Mouse (Mus musculus) adrenal gland, postnatal 14 days (tissue): ENCODE measurements around the gene Phkg1. TPM values are rescaled to one million over a fixed set of nuclear protein-coding genes. Genes with fewer than 3 reads are reported as not detected.
"Not testable (repeated sequence)": the region's sequence is repeated elsewhere in the genome, so short reads cannot be mapped to it uniquely, and the experiment has no call there.

ENCODE experiments used
- DNase-seq: peaks from one replicate; pipeline ENCODE4 v3.0.0; 2021; ENCODE audit warnings: mixed read lengths
- long read RNA-seq, 2 experiments: library from polyadenylated mRNA; stranded (forward); transcript quantifications; one replicate each; pipeline ENCODE4 v2.0.0; 2021
- total RNA-seq: library from RNA; stranded (reverse); gene quantifications from 2 replicates; pipeline ENCODE4 v1.2.3, GENCODE M21; 2021

Gene Phkg1
- total RNA-seq = 1.2 and 1.7 TPM in 2 replicates
- long read RNA-seq, experiment 1, partial matches to known transcripts = 1 of 17 reads
- long read RNA-seq, experiment 1, other reads (novel, unspliced or antisense) = 13 of 17 reads
- long read RNA-seq, experiment 2, partial matches to known transcripts = 1 of 5 reads
- long read RNA-seq, experiment 2, other reads (novel, unspliced or antisense) = 4 of 5 reads

DNA sequence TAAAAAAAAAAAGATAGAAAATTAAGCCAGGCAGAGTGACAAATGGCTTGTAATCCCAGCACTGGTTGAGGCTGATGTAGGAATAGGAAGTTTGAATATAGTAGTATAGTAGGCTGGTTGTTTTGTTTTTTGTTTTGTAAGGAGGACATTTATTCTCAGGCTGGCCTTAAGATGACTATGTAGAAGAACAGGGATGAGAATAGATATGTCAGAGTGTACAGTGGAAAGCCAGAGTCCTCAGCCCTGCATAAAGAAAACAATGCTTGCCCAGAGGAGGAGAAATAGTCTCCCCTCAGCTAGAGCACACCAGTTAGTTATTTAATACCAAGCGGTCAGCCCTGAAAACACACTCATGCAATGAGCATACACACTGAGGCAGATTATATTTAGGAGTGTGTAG, at the start of gene Phkg1:
TSS of gene Phkg1 (minus strand) at position 101 of the 400 bp plus-strand sequence.
- no peak for DNase-seq

DNA sequence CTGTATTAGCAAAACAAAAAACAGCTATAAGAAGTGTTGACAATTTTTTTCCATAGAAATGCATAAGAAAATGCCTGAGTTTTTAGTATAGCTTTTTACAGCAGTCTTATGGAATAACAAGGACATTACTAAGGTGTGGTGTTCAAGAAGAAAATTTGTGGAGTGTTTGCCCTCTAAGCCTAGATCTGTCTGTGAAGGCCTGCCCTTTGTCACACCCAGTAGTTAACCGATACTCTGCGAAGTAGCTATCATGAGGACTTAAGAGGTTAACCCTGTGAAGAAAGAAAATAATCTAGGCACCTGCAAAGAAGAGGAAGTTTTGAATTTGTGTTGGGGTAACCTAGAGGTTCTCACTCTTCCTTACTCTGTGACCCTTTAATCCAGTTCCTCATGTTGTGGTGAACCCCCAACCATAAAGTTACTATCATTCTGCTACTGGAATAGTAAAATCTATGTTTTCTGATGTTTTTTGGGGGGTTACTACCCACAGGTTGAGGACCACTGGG, 49.2 kb upstream of the Phkg1 start:
- DNase-seq = no peak

DNA sequence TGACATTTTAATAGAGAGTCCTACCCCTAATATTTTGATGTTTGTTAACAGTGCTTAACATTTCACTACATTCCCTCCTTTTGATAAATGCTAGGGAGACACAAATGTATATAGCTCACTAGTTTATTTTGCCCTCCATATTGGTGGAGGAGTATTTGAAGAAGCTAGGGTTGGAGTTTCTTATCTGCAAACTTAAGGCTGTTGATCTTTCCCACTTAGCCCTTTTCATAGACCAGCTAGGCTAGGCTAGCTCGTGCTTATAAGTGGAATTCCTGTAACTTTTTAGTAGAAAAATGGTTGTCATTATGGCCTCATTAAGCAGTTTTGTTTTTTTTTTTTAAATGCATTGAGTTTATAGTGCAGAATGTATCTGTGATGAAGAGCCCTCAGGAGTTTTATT, 45.1 kb upstream of the Phkg1 start:
- no peak for DNase-seq

DNA sequence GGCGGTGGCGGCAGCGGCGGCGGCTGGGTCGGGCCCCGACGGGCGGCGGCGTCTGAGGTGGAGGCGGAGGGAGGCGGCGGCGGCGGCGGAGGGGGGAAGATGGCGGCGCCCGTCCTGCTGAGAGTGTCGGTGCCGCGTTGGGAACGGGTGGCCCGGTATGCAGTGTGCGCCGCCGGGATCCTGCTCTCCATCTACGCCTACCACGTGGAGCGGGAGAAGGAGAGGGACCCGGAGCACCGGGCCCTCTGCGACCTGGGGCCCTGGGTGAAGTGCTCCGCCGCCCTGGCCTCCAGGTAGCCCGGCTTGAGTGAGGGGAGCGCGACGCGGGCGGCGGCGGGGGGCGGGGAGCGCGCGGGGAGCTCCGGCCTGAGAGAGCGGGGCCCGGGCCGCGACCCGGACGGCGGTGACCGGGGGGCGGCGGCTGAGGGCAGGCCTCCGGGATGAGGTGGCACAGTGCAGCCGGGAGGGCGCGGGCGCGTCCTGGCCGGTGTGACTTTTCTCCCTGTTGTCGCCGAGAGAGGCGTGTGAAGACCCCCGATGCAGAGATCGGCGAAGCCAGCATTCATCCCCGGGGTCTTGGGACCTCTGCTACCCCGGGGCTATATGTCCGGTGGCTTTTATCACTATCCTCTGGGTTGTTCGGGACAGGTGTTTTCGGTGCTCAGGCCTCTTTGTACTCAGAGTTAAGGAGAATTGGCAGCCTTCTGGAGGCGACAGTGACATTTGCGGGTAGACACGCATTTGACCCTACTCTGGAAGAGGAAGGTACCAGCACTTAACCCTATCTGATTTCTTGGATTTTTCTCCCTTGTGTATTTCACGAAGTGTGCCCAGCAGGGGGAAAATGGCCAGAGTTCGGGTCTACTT, 44.0 kb upstream of the Phkg1 start:
- peak; percentile 56 for DNase-seq

DNA sequence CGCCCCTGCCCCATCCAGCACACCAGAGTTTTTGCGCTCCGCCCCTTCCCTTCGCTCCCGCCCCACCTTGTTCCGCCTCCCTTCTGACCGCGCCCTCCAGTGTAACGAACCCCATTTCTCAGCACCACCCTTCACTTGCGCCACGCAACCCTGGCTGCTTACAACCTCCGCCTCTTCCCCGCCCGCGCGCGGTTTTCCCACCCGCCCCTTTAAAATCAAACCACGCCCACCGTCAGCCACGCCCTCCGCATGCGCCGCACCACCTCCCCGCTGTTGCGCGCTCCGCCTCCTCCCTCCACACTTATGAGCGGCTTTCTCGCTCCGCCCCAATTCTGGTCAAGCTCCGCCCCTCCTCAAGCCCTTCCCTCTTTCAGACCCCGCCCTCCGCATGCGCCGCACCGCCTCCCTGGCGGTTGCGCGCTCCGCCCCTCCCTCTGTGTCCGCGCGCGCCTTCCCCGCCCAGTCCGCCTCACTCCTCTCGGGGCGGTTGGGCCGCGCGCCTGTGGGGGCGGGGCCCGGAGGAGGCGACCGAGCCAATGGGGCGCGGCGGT, 43.2 kb upstream of the Phkg1 start, which contains the start of gene Vkorc1l1:
TSS of gene Vkorc1l1 (plus strand) at position 476 of the 551 bp plus-strand sequence.
- peak; percentile 100 for DNase-seq

DNA sequence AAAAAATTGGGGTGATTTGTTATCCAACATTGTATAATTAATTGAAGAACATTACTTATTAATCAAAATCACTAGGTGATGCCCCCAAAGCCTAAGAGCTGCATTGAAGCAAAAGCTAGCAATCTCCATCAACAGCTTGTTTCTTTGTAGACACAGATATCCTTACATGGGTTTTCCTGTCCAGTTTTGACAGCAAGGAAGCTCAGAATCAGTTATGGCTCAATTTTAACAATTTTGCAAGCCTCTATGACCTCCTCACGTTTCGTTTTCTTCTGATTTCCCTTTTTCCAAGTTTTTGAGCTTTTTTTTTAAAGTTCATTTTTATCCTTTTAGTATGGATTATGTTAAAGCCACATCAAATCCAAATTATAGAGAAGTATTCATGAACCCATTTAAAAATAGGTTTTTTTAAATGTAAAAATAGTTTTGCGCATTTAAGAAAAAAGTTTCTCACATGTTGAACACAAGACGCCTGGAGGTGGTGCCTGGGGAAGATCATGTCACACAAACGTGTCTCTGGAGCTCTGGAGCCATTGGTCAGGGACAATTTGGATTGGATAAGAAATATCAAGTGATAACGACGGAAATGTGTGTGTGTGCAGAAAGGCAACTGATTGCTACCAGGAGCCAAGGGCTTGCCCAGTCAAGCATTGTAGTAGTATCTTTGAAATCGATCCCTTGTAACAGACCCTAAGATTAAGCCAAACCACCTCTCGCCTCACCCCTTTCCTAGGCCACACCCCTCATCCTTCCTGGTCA, 42.6 kb upstream of the Phkg1 start:
- DNase-seq = no peak

DNA sequence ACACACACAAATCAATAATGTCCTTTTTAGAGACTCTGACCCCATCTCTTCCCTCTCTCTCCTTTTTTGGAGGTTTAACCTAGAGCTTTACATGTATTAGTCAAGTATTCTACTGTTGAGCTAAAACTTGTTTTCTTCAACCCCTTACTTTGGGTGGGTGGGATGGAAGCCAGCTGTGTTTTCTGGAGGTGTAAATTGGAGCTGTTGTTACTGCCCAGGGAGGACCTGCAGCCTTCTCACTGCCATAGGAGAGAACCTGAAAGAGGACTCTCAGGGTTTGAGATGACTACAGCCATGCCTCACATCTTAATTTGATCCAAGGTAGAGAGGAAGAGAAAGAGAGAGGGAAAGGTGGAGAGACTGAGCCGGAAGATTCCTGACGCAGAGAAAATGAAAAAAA, 41.9 kb upstream of the Phkg1 start:
- no peak for DNase-seq

DNA sequence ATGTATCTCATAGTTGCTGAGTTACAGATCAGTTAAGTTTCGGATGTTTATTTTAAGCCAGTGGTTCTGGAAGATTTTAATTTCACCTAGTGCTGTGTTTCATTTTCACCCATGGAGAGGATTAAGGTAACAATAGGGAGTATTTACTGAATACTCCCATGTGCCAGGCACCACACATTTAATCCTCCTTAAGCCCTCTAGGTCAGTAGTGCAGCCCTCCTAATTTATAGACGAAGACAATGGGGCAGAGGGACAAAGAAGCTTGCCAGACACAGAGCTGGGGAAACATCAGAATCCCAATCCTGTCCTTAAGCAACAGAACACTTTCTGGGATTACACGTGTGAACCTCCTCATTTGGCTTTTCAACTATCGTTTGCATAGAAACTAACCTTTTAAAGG, 38.6 kb upstream of the Phkg1 start:
- DNase-seq = no peak

DNA sequence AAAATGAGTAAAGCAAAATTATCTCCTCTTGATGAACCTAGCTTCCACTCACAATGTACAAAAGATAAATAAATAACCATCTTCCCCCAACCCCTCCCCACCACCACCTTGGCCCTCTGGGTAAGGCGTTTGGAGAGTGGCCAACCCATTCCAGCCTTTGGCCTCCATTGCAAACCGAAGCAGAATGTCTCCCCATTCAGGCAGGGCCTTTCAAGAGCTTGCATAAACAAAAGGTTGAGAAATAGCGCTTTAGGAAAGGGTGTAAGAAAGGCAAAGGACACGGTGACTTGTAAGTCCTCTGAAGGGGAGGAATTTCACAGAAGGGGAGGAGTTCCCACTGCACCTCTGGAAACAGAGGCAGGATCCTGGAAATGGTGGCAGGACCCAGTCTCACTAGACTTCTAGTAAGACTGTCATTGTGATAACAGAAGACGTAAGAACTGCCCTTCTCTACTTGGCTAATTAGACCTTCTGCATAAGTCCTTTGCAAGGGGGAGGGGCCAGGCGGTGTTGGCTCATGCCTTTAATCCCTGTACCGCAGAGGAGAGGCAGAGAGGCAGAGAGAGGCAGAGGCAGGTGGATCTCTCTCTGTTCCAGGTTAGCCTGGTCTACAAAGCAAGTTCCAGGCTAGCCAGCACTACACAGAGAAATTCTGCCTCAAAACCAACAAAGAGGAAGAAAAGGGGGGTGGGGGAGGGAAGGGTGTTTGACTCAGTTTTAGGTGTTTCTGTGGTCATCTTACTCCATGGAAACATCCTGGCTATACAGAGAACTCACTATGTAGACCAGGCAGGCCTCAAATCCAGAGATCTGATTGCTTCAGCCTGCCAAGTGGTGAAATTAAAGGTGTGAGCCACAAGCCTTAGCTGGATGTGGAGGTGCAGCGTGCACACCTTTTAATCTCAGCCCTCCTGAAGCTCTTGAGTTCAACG, 31.8 kb upstream of the Phkg1 start:
- DNase-seq = peak; percentile 59

DNA sequence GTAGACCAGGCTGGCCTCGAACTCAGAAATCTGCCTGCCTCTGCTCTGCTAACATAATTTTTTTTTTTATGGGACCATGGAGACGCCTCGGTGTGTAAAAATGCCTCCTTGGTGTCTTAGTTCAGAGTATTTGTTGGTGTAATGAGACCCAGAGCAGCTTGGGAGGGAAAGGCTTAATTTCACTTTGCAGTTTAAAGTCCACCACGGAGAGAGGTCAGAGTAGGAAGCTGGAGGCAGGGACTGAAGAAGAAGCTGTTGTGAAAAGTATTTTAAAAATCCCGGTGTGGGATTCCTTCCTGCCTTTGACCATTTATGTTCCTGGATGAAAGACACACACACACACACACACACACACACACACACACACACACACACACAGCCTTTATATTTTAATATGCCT, 27.6 kb upstream of the Phkg1 start:
- no peak for DNase-seq

DNA sequence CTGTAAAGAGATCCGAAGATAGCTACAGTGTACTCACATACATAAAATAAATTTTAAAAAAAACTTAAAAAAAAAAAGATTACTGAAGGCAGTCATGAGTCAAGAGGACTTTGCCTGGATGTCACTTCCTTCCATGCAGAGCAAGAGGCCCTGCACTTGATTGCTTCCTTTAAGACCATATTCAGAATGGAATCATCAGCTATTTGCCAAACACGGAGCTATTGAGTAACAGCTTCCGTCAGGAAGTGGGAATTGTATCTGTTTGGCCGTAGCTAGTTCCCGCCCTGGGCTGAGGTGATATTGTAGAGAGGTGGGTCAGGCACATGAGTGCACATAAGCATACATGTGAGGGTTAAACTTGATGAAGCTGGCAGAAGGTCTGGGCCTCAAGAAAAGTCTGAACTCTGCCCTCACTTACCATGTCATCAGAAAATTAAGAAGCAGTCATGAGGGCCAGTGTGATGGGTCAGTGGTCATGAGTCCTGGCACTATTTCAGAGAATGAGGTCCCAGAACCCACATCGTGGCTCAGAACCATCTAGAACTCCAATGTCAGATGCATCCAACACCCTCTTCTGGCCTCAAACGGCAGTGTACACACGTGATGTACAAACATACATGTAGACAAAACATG, 26.6 kb upstream of the Phkg1 start:
- no peak for DNase-seq

DNA sequence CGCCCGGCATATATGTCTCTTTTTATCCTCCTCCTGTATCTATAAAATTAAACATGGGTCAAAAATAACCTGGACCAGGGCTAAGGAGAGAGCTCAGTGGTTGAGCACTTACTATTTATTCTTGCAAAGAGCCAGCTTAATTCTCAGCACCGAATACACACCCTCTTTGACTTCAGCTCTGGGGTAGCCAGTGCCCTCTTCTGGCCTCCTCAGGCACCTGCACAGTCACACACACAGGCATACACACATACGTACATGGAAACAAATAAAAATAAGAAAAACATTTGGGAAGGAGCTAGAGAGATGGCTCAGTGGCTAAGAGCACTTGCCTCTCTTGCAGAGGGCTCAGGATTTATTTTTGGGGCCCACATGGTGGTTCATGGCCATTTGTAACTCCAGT, 23.6 kb upstream of the Phkg1 start:
- no peak for DNase-seq

DNA sequence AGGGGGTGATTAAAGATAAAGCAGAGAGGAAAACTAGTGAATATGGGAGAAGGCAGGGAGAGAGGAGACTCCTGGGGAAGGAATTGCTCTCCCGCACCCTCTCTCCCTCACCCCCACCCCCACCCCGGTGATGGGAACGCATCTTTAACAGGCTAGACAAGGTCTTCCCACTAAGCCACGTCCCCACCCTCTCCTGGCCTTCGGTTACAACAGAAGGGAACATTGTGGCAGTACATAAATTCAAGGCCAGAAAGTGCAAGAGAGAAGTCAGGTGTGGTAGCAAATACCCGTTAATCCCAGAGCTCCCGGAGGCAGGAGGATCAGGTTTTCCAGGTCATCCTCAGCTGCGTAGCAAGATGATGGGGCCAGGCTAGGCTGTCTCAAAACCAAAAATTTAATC, 21.0 kb upstream of the Phkg1 start:
- DNase-seq = peak; percentile 12

DNA sequence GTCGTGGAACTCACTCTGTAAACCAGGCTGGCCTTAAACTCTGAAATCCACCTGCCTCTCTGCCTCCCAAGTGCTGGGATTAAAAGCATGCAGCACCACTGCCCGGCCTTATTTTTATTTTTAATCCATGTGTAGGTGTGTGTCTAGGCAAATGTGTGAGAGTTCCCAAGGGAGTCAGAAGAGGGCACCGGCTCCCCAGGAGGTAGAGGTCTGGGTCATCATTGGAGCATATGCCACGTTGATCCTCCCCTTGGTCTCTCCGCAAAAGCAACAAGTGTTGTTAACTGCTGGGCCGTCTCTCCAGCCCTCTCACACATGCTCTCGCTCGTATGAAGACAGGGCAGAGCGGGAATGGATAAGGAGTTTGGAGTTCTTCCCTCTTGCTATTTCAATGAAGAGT, 20.4 kb upstream of the Phkg1 start:
- DNase-seq = no peak

DNA sequence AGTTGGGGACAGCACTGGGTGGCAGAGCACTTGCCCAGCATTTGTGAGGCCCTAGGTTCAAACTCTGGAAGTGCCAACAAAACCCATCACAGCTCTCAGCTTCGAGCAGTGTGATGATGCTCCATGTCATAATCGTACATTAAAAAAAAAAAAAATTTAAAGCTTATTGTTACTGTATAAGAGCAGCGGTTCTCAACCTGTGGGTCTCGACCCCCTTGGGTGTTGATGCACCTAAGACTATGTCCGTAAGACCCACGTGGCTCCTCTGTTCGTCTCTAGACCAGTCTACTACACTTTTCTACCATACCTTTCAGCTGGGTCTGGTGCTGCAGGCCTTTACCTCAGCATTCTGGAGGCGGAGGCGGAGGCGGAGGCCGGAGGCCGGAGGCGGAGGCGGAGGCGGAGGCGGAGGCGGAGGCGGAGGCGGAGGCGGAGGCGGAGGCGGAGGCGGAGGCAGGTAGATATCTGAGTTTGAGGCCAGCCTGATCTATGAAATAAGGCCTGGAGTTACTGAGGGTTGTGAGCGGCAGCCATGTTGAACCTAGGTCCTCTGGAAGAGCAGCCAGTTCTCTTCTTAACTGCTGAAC, 19.8 kb upstream of the Phkg1 start:
- no peak for DNase-seq

DNA sequence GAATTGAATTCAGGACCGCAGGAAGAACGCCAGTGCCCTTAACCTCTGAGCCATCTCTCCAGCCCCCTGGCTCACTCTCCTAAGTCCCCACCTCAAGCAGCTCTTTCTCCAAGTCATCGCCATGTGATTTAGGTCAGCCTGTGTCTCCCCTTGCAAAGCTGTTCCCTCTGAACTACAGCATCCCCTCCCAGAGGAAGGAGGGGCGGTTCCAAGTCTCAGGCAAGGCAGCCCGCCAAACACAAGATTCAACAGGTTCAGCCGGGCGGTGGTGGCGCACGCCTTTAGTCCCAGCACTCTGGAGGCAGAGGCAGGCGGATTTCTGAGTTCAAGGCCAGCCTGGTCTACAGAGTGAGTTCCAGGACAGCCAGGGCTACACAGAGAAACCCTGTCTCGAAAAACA, 17.1 kb upstream of the Phkg1 start:
- DNase-seq = not testable (repeated sequence)

DNA sequence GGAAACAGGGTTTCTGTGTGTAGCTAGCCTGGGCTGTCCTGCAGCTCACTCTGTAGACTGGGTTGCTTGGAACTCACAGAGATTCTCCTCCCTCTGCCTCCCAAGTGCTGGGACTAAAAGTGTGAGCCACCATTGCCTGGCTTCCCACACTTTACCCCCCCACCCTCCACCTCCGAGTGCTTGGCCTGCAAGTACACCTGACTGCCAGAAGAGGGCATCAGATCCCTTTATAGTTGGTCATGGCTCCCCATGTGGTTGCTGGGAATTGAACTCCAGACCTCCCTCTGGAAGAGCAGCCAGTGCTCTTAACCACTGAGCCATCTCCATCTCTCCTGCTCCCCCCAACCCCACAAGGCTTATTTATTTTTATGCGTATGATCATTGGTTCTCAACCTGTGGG, 15.7 kb upstream of the Phkg1 start:
- peak; percentile 68 for DNase-seq

DNA sequence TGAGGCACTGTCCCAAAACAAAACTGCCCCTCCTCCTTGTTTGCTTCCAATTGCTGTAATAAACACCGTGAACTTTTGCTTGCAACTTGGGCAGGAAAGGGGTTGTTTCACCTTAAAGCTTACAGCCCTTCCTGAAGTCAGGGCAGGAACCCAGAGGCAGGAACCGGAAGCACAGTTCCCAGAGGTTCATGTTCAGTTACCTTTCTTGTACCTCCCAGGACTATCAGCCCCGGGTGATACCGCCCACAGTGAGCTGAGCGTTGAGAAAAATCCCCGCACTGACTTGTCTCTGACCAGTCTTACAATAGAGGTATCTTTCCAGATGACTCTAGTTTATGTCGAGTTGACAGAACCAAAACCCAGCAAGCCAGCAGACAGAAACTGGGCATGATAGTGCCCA, 11.2 kb upstream of the Phkg1 start:
- DNase-seq = no peak

DNA sequence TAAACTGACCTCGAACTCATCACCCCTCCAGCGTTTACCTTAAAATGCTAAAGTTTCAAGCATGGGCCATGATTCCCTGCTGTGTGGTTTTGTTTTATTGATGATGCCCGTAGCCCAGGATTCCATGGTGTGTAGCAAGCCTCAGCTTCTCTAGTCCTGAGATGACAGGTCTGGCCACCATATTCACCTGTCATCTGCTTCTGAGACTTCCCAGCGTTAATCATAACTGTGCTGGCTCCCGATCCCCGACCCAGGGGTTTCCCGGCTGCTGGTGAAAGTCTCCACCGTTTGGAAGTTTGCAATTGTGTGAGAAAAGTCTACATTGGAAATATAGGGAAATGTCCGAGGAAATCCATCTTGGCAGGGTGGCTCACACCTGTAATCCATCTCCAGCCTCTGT, 10.8 kb upstream of the Phkg1 start:
- no peak for DNase-seq

DNA sequence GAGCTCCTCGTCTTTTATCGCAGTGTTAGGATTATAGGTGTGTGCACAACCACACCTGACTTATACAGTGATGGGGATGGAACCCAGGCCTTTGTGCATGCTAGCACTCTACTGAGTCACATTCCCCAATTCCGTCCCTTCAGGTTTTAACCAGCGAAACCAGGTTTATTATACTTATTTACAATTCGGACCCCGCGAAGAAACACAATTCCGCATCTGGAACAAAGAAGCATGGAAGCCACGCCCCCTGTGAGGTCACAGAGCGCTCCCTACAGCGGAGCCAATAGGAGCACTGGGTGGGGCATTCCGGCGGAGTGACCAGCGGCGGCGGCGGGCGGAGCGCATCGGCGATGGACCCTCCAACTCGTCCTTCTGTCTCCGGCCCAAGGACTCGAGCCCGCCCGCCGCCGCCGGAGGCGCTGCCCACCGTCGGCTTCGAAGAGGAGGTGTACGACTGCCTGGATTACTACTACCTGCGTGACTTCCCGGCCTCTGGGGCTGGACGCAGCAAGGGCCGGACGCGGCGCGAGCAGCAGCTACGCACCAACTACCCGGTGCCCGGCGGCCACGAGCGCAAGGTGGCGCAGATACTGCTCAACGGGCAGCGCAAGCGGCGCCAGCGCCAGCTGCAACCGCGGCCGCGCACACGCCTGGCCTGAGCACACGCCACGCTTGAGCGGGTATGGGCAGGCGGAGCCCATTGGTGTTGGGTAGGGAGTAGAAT, 10.1 kb upstream of the Phkg1 start, which contains the start of gene Nupr1l:
TSS of gene Nupr1l (plus strand) at position 299 of the 724 bp plus-strand sequence.
- DNase-seq = peak; percentile 95
